Mouse (Mus musculus) G1E (cell line): ENCODE data around the gene Il17re. TPM values are rescaled to one million over a fixed set of nuclear protein-coding genes. Genes with fewer than 3 reads are reported as not detected.

Source experiments
- ATAC-seq: 2 replicates; pipeline ENCODE4 v1.8.0; 2016; ENCODE audit warnings: mild to moderate bottlenecking; ENCODE audit not compliant: insufficient number of reproducible peaks, poor library complexity, low FRiP score, severe bottlenecking; ENCODE audit errors: extremely low read depth
- DNase-seq: peaks from one replicate; pipeline ENCODE4 v3.0.0; 2012; ENCODE audit warnings: low spot score
- H3K27me3 ChIP-seq: 2 replicates; pipeline ENCODE4 v1.6.1; 2012; ENCODE audit warnings: mild to moderate bottlenecking, low read length, inconsistent platforms; ENCODE audit not compliant: insufficient read depth
- H3K36me3 ChIP-seq: replicated peaks from 2 replicates; pipeline ENCODE3; 2012; ENCODE audit warnings: mild to moderate bottlenecking, inconsistent platforms
- H3K4me1 ChIP-seq: 2 replicates; pipeline ENCODE4 v1.6.1; 2012; ENCODE audit warnings: low read depth, low read length, inconsistent platforms, mixed read lengths; ENCODE audit not compliant: insufficient read depth
- H3K4me3 ChIP-seq: 2 replicates; pipeline ENCODE4 v1.5.1; 2012; ENCODE audit warnings: low read depth, mild to moderate bottlenecking, inconsistent platforms, low read length, moderate library complexity, mixed read lengths
- H3K9me3 ChIP-seq: replicated peaks from 2 replicates; pipeline ENCODE4 v1.6.1; 2012; ENCODE audit warnings: inconsistent platforms
- CTCF ChIP-seq: IDR thresholded peaks from 2 replicates; pipeline ENCODE4 v1.5.1; 2012; ENCODE audit warnings: low read depth, low read length, inconsistent platforms, mixed read lengths
- GATA1 ChIP-seq: IDR thresholded peaks from 2 replicates; pipeline ENCODE4 v1.6.1; 2012; ENCODE audit warnings: borderline replicate concordance, low read length, inconsistent platforms, mixed read lengths
- GATA2 ChIP-seq: IDR thresholded peaks from 2 replicates; pipeline ENCODE4 v1.6.1; 2012; ENCODE audit warnings: low read depth, low read length, inconsistent platforms, borderline replicate concordance
- POLR2AphosphoS5 ChIP-seq: IDR thresholded peaks from 2 replicates; pipeline ENCODE4 v1.6.1; 2012; ENCODE audit warnings: low read depth, low read length, inconsistent platforms; ENCODE audit not compliant: insufficient replicate concordance
- TAL1 ChIP-seq: conservative IDR thresholded peaks from 2 replicates; pipeline ENCODE4 v1.6.1; 2012; ENCODE audit warnings: low read depth, low read length, inconsistent platforms, mixed read lengths
- polyA plus RNA-seq: library from polyadenylated mRNA; stranded (reverse); fragments of >175 nt; gene quantifications from 2 replicates; pipeline ENCODE4 v1.2.3, GENCODE M21; 2012
- total RNA-seq, 2 experiments: library from RNA; stranded (forward) in 1 of 2; stranded (reverse) in 1 of 2; fragments of 200-1000 nt in 1 of 2; fragments of >200 nt in 1 of 2; fragmentation: Nextera tagmentation in 1 of 2; gene quantifications; 2 replicates each; pipeline ENCODE4 v1.2.3; 2014 to 2017

The Il17re gene
- total RNA-seq (2014; fragmentation: Nextera tagmentation) (not detected in 2 replicates), total RNA-seq (2017) (0.17 and 0.22 TPM in 2 replicates), polyA plus RNA-seq (not detected in 2 replicates)

GRCm38 (mm10) chr6:113457952-113458534 is at the start of gene Il17re:
Il17re (plus strand) TSS chr6:113458484.
- TF ChIP-seq POLR2AphosphoS5 (no peak), GATA1 (no peak), GATA2 (no peak), CTCF (no peak), TAL1 (no peak)
- no peaks in the 10 kb centered on the region for H3K36me3 ChIP-seq
- no peak for ATAC-seq
- DNase-seq = no peak
- H3K27me3 ChIP-seq = peaks cover 43% of the 10 kb centered on the region
- no peak within 1 kb of the TSS for H3K4me3 ChIP-seq
- H3K9me3 ChIP-seq = no peaks in the 10 kb centered on the region
- H3K4me1 ChIP-seq = no peaks in the 10 kb centered on the region

GRCm38 (mm10) chr6:113410001-113410400 is 48.3 kb upstream of the Il17re start:
- peaks cover 97% of the 10 kb centered on the region for H3K36me3 ChIP-seq

GRCm38 (mm10) chr6:113416416-113416815 is 41.9 kb upstream of the Il17re start:
- H3K36me3 ChIP-seq = peaks cover 64% of the 10 kb centered on the region
- ATAC-seq (no peak), DNase-seq (no peak)
- peaks cover 35% of the 10 kb centered on the region for H3K4me1 ChIP-seq
- H3K27me3 ChIP-seq = no peaks in the 10 kb centered on the region
- TF ChIP-seq POLR2AphosphoS5 = no peak
- no peak for TF ChIP-seq CTCF
- no peak for TF ChIP-seq TAL1
- no peak for TF ChIP-seq GATA1
- TF ChIP-seq GATA2 = no peak
- H3K4me3 ChIP-seq = no peak overlapping the region
- no peaks in the 10 kb centered on the region for H3K9me3 ChIP-seq

More at GRCm38 (mm10) chr6:113410001-113410400, 48.3 kb upstream of the Il17re start:
- Histone ChIP-seq H3K4me3 (no peak overlapping the region), H3K9me3 (no peaks in the 10 kb centered on the region), H3K4me1 (peaks cover 2% of the 10 kb centered on the region; the same call in 1 of the 2 replicates), H3K27me3 (no peaks in the 10 kb centered on the region)
- ATAC-seq (no peak), DNase-seq (no peak)
- no peak for TF ChIP-seq POLR2AphosphoS5
- no peak for TF ChIP-seq CTCF
- no peak for TF ChIP-seq GATA1
- no peak for TF ChIP-seq GATA2

- ATAC-seq = peak; percentile 31
- Histone ChIP-seq H3K9me3 (no peaks in the 10 kb centered on the region), H3K4me1 (peaks cover 34% of the 10 kb centered on the region), H3K27me3 (no peaks in the 10 kb centered on the region), H3K4me3 (peak overlapping the region; percentile 76), H3K36me3 (peaks cover 43% of the 10 kb centered on the region)
- no peak for TF ChIP-seq GATA2
- no peak for TF ChIP-seq TAL1
- no peak for TF ChIP-seq GATA1
- no peak for TF ChIP-seq CTCF
- TF ChIP-seq POLR2AphosphoS5 = no peak
- DNase-seq = peak; percentile 47
Observed at GRCm38 (mm10) chr6:113418441-113419198, 39.7 kb upstream of the Il17re start.

GRCm38 (mm10) chr6:113419199-113419587 is 39.1 kb upstream of the Il17re start, which contains the start of gene Rpusd3:
Rpusd3 (minus strand) TSS chr6:113419340.
- Histone ChIP-seq H3K27me3 (0 out of 2 replicates have a peak, but pooled peaks cover 2% of the 10 kb centered on the region), H3K36me3 (peaks cover 37% of the 10 kb centered on the region), H3K4me1 (peaks cover 34% of the 10 kb centered on the region), H3K4me3 (peak within 1 kb of the TSS; percentile 76), H3K9me3 (no peaks in the 10 kb centered on the region)
- DNase-seq (peak; percentile 99), ATAC-seq (peak; percentile 94)
- TF ChIP-seq TAL1 (no peak), GATA2 (no peak), GATA1 (no peak), POLR2AphosphoS5 (no peak), CTCF (no peak)

- ATAC-seq = no peak
- H3K4me3 ChIP-seq = no peak overlapping the region
- peaks cover 27% of the 10 kb centered on the region for H3K4me1 ChIP-seq
- H3K9me3 ChIP-seq = peaks cover 5% of the 10 kb centered on the region
- no peak for DNase-seq
- H3K27me3 ChIP-seq = peaks cover 12% of the 10 kb centered on the region
- H3K36me3 ChIP-seq = no peaks in the 10 kb centered on the region
- TF ChIP-seq CTCF (no peak), POLR2AphosphoS5 (no peak), GATA2 (no peak), GATA1 (no peak), TAL1 (no peak)
Observed at GRCm38 (mm10) chr6:113423000-113423399, 35.3 kb upstream of the Il17re start.
